Mouse (Mus musculus) skeletal muscle tissue, postnatal 0 days (tissue): ENCODE data around the gene Tex12. TPM values are rescaled to one million over a fixed set of nuclear protein-coding genes. Genes with fewer than 3 reads are reported as not detected.

Source experiments
- polyA plus RNA-seq: library from polyadenylated mRNA; unstranded; fragments of >200 nt; fragmentation: Nextera tagmentation; extraction: Ambion mirVana; gene quantifications from 2 replicates; pipeline ENCODE4 v1.2.1, GENCODE M21; 2015

Gene Tex12
- not detected in 2 replicates for polyA plus RNA-seq

GRCm38 (mm10) chr9:50561145-50561917, at the start of gene Tex12:
Tex12 (minus strand) TSS chr9:50561325.

GRCm38 (mm10) chr9:50603189-50603997, 42.3 kb upstream of the Tex12 start, which contains the start of the genes Sdhd and Timm8b:
Sdhd (minus strand) TSS chr9:50603812.
Timm8b (plus strand) TSS chr9:50603910.

GRCm38 (mm10) chr9:50555094-50555446, 6.1 kb downstream of the Tex12 start, which contains the start of gene Bco2:
Bco2 (minus strand) TSS chr9:50555181.

GRCm38 (mm10) chr9:50554241-50555093, 6.7 kb downstream of the Tex12 start, which contains the start of gene Il18:
Il18 (plus strand) TSS chr9:50554827.

GRCm38 (mm10) chr9:50528293-50528892, 32.7 kb downstream of the Tex12 start, which contains the start of gene Pts:
Pts (minus strand) TSS chr9:50528724.

Other genes with a start within 250 kb of the Tex12 start
- gene Rpl10-ps3, start 216.4 kb downstream of the Tex12 start, polyA plus RNA-seq = 135 and 175 TPM in 2 replicates
- 0.19 and 0.72 TPM in 2 replicates for gene Plet1, start 66.8 kb downstream of the Tex12 start, polyA plus RNA-seq
- gene Pts, start 32.6 kb downstream of the Tex12 start, polyA plus RNA-seq = 51.1 and 58.1 TPM in 2 replicates
- 4.8 and 8.2 TPM in 2 replicates for gene Il18, start 6.5 kb downstream of the Tex12 start, polyA plus RNA-seq
- 0.17 and 0.19 TPM in 2 replicates for gene Bco2, start 6.1 kb downstream of the Tex12 start, polyA plus RNA-seq
- 647 and 653 TPM in 2 replicates for gene Sdhd, start 42.5 kb upstream of the Tex12 start, polyA plus RNA-seq
- gene Timm8b, start 42.6 kb upstream of the Tex12 start, polyA plus RNA-seq = 233 and 251 TPM in 2 replicates
- gene Pih1d2, start 56.0 kb upstream of the Tex12 start, polyA plus RNA-seq = 0.77 and 1.0 TPM in 2 replicates
- gene Nkapd1, start 56.1 kb upstream of the Tex12 start, polyA plus RNA-seq = 11.4 and 11.5 TPM in 2 replicates
- gene Dlat, start 98.5 kb upstream of the Tex12 start, polyA plus RNA-seq = 152 and 165 TPM in 2 replicates
- 5.2 and 6.3 TPM in 2 replicates for gene Dixdc1, start 178.2 kb upstream of the Tex12 start, polyA plus RNA-seq
- gene 2310030G06Rik, start 185.2 kb upstream of the Tex12 start, polyA plus RNA-seq = 1.7 and 2.6 TPM in 2 replicates
- 938 and 1,056 TPM in 2 replicates for gene Cryab, start 190.0 kb upstream of the Tex12 start, polyA plus RNA-seq
- 267 and 317 TPM in 2 replicates for gene Hspb2, start 191.0 kb upstream of the Tex12 start, polyA plus RNA-seq
- gene Fdxacb1, start 206.9 kb upstream of the Tex12 start, polyA plus RNA-seq = 7.0 and 8.2 TPM in 2 replicates
- gene Alg9, start 213.7 kb upstream of the Tex12 start, polyA plus RNA-seq = 12.8 and 17.6 TPM in 2 replicates
- gene 1110032A03Rik, start 214.2 kb upstream of the Tex12 start, polyA plus RNA-seq = 33.2 and 34.6 TPM in 2 replicates